Mouse (Mus musculus) urinary bladder, postnatal 4 days (tissue): Measurements from ENCODE around the gene Zfp575.

Experiments used
- DNase-seq, 2 experiments: peaks; one replicate each; pipeline ENCODE4 v3.0.0; 2021 to 2022; ENCODE audit warnings: low spot score in 2 of 2

The Zfp575 gene

GRCm38 (mm10) chr7:24563837-24564206, 23.6 kb downstream of the Zfp575 start:
- DNase-seq: peak in 1 of 2 experiments; percentile 49

- DNase-seq: peak in 1 of 2 experiments; percentile 55
Measured at GRCm38 (mm10) chr7:24563191-24563836, 24.1 kb downstream of the Zfp575 start.

- peak in 1 of 2 experiments; percentile 52 for DNase-seq
Measured at GRCm38 (mm10) chr7:24561450-24561849, 26.0 kb downstream of the Zfp575 start.

GRCm38 (mm10) chr7:24555786-24556185, 31.7 kb downstream of the Zfp575 start:
- no peak for DNase-seq

- no peak for DNase-seq
Measured at GRCm38 (mm10) chr7:24551985-24552759, 35.3 kb downstream of the Zfp575 start.

- DNase-seq: no peak
Measured at GRCm38 (mm10) chr7:24547534-24548036, 39.9 kb downstream of the Zfp575 start.

- DNase-seq: peak; percentile 99
Measured at GRCm38 (mm10) chr7:24546634-24547389, 40.6 kb downstream of the Zfp575 start.

- DNase-seq: peak in 1 of 2 experiments; percentile 53
Measured at GRCm38 (mm10) chr7:24546068-24546614, 41.3 kb downstream of the Zfp575 start, which contains the start of the genes Pinlyp and Xrcc1. Gene Pinlyp (minus strand): TSS chr7:24546118. Gene Xrcc1 (plus strand): TSS chr7:24546289.

- DNase-seq: no peak
Measured at GRCm38 (mm10) chr7:24544506-24544905, 42.9 kb downstream of the Zfp575 start.

GRCm38 (mm10) chr7:24539686-24540085, 47.8 kb downstream of the Zfp575 start:
- peak in 1 of 2 experiments; percentile 49 for DNase-seq

- DNase-seq: no peak
Measured at GRCm38 (mm10) chr7:24538701-24539100, 48.7 kb downstream of the Zfp575 start.

GRCm38 (mm10) chr7:24538154-24538553, 49.3 kb downstream of the Zfp575 start:
- no peak for DNase-seq

GRCm38 (mm10) chr7:24537591-24537990, 49.9 kb downstream of the Zfp575 start:
- DNase-seq: no peak

GRCm38 (mm10) chr7:24537081-24537480, 50.4 kb downstream of the Zfp575 start:
- no peak for DNase-seq

- no peak for DNase-seq
Measured at GRCm38 (mm10) chr7:24534301-24534700, 53.1 kb downstream of the Zfp575 start.
